Mouse (Mus musculus) ES-E14 (cell line): Measurements from ENCODE around the gene Zfp719. TPM values are rescaled to one million over a fixed set of nuclear protein-coding genes. Genes with fewer than 3 reads are reported as not detected.

ENCODE experiments used
- DNase-seq: peaks from one replicate; pipeline ENCODE4 v3.0.0-alpha.2; 2013; ENCODE audit warnings: low read depth, low spot score
- H3K27ac ChIP-seq: 2 replicates; pipeline ENCODE4 v1.5.1; 2012; ENCODE audit warnings: low read depth, mild to moderate bottlenecking, low read length, moderate library complexity, mixed read lengths; ENCODE audit not compliant: poor library complexity, insufficient read depth, severe bottlenecking
- H3K36me3 ChIP-seq: 2 replicates; pipeline ENCODE4 v1.6.1; 2012; ENCODE audit warnings: mild to moderate bottlenecking, low read length, moderate library complexity, mixed read lengths; ENCODE audit not compliant: control insufficient read depth, poor library complexity, insufficient read depth, severe bottlenecking
- H3K4me1 ChIP-seq, 2 experiments: fragments of 150-350 bp in 1 of 2; sonication (generic) in 1 of 2; 2 replicates each; pipeline ENCODE4 v1.6.1; 2012; ENCODE audit warnings: low read length in 2 of 2, mild to moderate bottlenecking in 1 of 2, mixed read lengths in 1 of 2; ENCODE audit not compliant: control insufficient read depth in 2 of 2, insufficient read depth in 2 of 2, poor library complexity in 1 of 2
- H3K4me3 ChIP-seq, 2 experiments: fragments of 150-350 bp in 1 of 2; sonication (generic) in 1 of 2; 2 replicates each; pipeline ENCODE4 v1.5.1; 2012; ENCODE audit warnings: low read length in 2 of 2, low read depth in 1 of 2, mild to moderate bottlenecking in 1 of 2, mixed read lengths in 1 of 2; ENCODE audit not compliant: insufficient read depth in 1 of 2, poor library complexity in 1 of 2, severe bottlenecking in 1 of 2
- H3K9ac ChIP-seq: 2 replicates; pipeline ENCODE4 v1.6.1; 2012; ENCODE audit warnings: low read depth, mild to moderate bottlenecking, low read length, mixed read lengths; ENCODE audit not compliant: poor library complexity, insufficient read depth, severe bottlenecking
- H3K9me3 ChIP-seq: fragments of 150-350 bp; sonication (generic); 2 replicates; pipeline ENCODE4 v1.6.1; 2012; ENCODE audit warnings: low read depth, mild to moderate bottlenecking, low read length; ENCODE audit not compliant: control insufficient read depth, insufficient read depth
- CHD2 ChIP-seq: IDR thresholded peaks from 2 replicates; pipeline ENCODE4 v1.6.1; 2014; ENCODE audit warnings: mild to moderate bottlenecking, low read depth, low read length, inconsistent platforms
- HCFC1 ChIP-seq: IDR thresholded peaks from 2 replicates; pipeline ENCODE4 v1.6.1; 2012; ENCODE audit warnings: low read length, inconsistent platforms, borderline replicate concordance; ENCODE audit not compliant: insufficient read depth
- MAFK ChIP-seq: IDR thresholded peaks from 2 replicates; pipeline ENCODE4 v1.6.1; 2014; ENCODE audit warnings: mild to moderate bottlenecking, low read depth, low read length, inconsistent platforms; ENCODE audit not compliant: insufficient read depth
- ZC3H11A ChIP-seq: IDR thresholded peaks from 2 replicates; pipeline ENCODE4 v1.6.1; 2012; ENCODE audit warnings: low read depth, mild to moderate bottlenecking, inconsistent platforms, low read length, borderline replicate concordance
- ZNF384 ChIP-seq: IDR thresholded peaks from 2 replicates; pipeline ENCODE4 v1.6.1; 2012; ENCODE audit warnings: low read depth, low read length, inconsistent platforms
- in situ Hi-C, 2 experiments: fragments of 600-800 bp; cut with MboI; formaldehyde crosslinking; loops; one replicate each; pipeline ENCODE4 v1.15.1; 2025; ENCODE audit warnings: low sequenced_read_pairs in 2 of 2, inconsistent platforms in 1 of 2; ENCODE audit not compliant: unreplicated experiment in 2 of 2
- total RNA-seq: library from RNA; depleted of rRNA; stranded (reverse); fragments of 300-350 nt; gene quantifications from 2 replicates; pipeline ENCODE4 v1.2.3, GENCODE M21; 2012

Zfp719 gene
- total RNA-seq, 1 experiment = 9.9 TPM

DNA sequence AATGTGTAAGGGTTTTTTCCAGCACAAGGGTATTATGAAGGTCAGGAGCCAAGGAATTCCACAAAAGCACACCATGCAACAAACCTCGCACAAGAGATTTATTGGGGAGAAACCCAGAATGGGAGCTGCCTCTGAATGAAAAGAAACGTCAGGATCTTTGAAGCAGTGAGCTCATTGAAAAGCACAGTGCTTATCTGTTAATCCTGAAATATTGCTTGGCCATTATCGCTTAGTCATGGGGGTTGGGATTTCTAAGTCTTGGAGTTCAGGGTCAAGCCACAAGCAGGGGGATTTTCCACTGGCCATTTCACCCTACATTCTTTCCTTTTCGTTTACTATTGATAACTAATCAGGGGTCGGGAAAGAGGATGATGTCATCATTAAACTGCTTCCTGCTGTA lies 22.5 kb downstream of the Zfp719 start:
- no peak for TF ChIP-seq CHD2
- TF ChIP-seq HCFC1 = no peak
- peak; percentile 76 for TF ChIP-seq MAFK
- no peaks in the 10 kb centered on the region for H3K36me3 ChIP-seq
- H3K27ac ChIP-seq = peak overlapping the region; percentile 78; the same call in 1 of the 2 replicates
- in situ Hi-C loops = no loop called here
- peaks cover 8 to 23% of the 10 kb centered on the region in 2 experiments for H3K4me1 ChIP-seq
- DNase-seq = no peak
- no peak overlapping the region; the same call in 1 of the 2 replicates for H3K9ac ChIP-seq
- no peaks in the 10 kb centered on the region for H3K9me3 ChIP-seq
- no peak overlapping the region for H3K4me3 ChIP-seq

DNA sequence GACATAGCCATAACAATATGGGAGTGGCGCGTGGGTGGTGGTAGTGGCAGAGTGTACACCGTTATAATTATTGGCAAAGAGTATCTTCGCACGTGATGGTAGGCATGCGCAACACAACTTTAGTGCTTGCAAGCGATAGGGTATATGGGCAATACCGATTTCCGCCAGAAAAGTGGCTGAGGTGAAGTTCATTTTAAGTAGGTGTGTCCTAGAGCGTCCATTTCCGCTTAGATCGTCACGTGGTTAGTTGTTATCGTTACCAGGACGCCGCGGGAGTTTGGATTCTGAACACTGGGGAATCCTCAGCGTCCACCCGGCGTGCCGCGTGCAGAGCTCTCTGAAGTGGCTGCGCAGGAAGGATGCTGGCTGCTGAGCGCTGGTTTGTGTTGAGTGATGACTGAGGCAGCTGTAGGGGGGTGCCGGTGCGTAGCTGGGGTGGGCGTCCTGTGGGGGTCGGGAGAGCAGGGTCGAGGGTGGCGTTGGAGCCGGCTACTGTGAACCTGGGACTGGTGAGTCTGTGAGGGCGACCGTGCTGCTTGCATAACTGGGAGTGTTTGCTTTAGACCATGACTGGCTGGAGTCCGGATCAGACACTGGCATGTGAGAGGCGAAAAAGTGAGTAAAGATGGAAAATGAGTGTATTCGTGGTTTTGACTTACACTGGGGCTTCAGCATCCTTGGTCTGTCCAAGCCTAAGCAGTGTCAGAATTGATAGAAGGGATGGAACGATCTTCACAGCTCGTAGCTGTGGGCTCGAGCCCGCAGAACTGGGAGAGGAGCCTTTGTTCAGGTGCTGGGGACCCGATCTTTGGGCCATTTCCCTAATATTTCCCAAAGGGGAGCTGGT lies 27.7 kb downstream of the Zfp719 start, which contains the start of gene Zfp819:
Zfp819 (plus strand) TSS at position 274 of the 847 bp plus-strand sequence.
- Histone ChIP-seq H3K27ac (peak within 1 kb of the TSS; percentile 78), H3K4me1 (peaks cover 9 to 16% of the 10 kb centered on the region in 2 experiments), H3K9me3 (no peaks in the 10 kb centered on the region), H3K4me3 (peak within 1 kb of the TSS; percentile 71 to 86), H3K36me3 (peaks cover 7% of the 10 kb centered on the region; the same call in 1 of the 2 replicates), H3K9ac (peak within 1 kb of the TSS; percentile 81)
- in situ Hi-C loops = no loop called here
- DNase-seq = peak; percentile 54
- no peak for TF ChIP-seq ZC3H11A
- TF ChIP-seq ZNF384 = no peak
- no peak for TF ChIP-seq CHD2
- no peak for TF ChIP-seq MAFK
- no peak for TF ChIP-seq HCFC1

DNA sequence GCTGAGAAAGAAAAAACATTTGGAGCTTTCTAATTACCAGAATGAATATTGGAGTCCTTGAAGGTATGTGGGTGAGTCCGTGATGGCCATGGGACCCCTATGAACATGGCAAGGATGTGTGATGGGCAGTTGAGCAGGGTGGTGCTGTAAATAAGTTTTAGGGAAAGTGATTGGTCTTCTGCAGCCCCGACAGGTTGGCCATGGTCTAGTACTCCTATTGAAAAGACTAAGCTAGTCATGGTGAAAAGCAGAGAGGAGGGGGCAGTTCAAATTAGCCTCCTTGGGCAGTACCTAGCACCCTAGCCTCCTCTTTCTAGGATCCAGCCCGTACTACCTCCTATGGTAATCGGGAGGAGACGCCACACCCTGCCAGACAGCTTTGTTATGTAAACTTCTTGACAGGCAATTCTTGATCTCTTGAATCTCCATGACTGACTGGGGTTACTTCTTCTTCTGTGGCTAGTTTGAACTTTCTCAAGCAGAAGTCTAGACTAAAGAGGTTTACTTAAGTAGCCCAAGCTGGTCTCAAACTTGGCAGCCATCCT lies 28.4 kb downstream of the Zfp719 start:
- Histone ChIP-seq H3K4me3 (peak overlapping the region; percentile 71 to 86), H3K9me3 (no peaks in the 10 kb centered on the region), H3K27ac (peak overlapping the region; percentile 78), H3K9ac (peak overlapping the region; percentile 81), H3K4me1 (peaks cover 9 to 16% of the 10 kb centered on the region in 2 experiments), H3K36me3 (peaks cover 12% of the 10 kb centered on the region; the same call in 1 of the 2 replicates)
- TF ChIP-seq MAFK (0 out of 2 replicates have a peak, but pooled peaks have one; percentile 39), HCFC1 (no peak), ZNF384 (no peak), CHD2 (peak; percentile 31; the same call in 1 of the 2 replicates)
- in situ Hi-C loops = no loop called here
- DNase-seq = peak; percentile 70

GRCm38 (mm10) chr7:43608316-43608824 lies 29.0 kb downstream of the Zfp719 start:
- Histone ChIP-seq H3K4me1 (peaks cover 9 to 16% of the 10 kb centered on the region in 2 experiments; a peak in 3 of 4 replicates), H3K36me3 (peaks cover 14% of the 10 kb centered on the region; the same call in 1 of the 2 replicates), H3K27ac (peak overlapping the region; percentile 68), H3K9ac (peak overlapping the region; percentile 44; the same call in 1 of the 2 replicates), H3K9me3 (no peaks in the 10 kb centered on the region), H3K4me3 (peak overlapping the region; percentile 55 to 60)
- TF ChIP-seq CHD2 = no peak
- TF ChIP-seq ZNF384 = no peak; the same call in 1 of the 2 replicates
- no peak for TF ChIP-seq ZC3H11A
- no peak for TF ChIP-seq MAFK
- TF ChIP-seq HCFC1 = no peak
- in situ Hi-C loops = no loop called here
- peak; percentile 21 for DNase-seq
